ENCODE assay signal across 8 mouse cellular contexts in genomic region chr7:123368778-123369746, GRCm38 (mm10). TPM values are rescaled to one million over a fixed set of nuclear protein-coding genes. Genes with fewer than 3 reads are reported as not detected.
DNase-seq lines count a peak whose midpoint lies in the region; ATAC-seq and TF ChIP-seq lines count a peak whose summit lies in the region.

No protein-coding gene starts in this region.

- H3K9ac ChIP-seq in forebrain, embryonic 11.5 days (ENCODE audit: low read length), result peak overlapping the region; percentile 82
- peak overlapping the region; percentile 88 for H3K9ac ChIP-seq in lung, embryonic 14.5 days

- H3K27me3 ChIP-seq in forebrain, embryonic 11.5 days (ENCODE audit: control insufficient read depth, insufficient read depth, low read length), result no peaks in the 10 kb centered on the region
- H3K27me3 ChIP-seq in lung, embryonic 14.5 days (ENCODE audit: insufficient read depth, low read length), result no peaks in the 10 kb centered on the region

- H3K27ac ChIP-seq in forebrain, embryonic 11.5 days (ENCODE audit: low read depth, low read length), result peak overlapping the region; percentile 81
- peak overlapping the region; percentile 84 for H3K27ac ChIP-seq in lung, embryonic 14.5 days (ENCODE audit: low read depth)

- peak overlapping the region; percentile 63 for H3K4me2 ChIP-seq in forebrain, embryonic 11.5 days (ENCODE audit: low read depth, low read length, severe bottlenecking)
- H3K4me2 ChIP-seq in lung, embryonic 14.5 days, result peak overlapping the region; percentile 87

- H3K36me3 ChIP-seq in forebrain, embryonic 11.5 days (ENCODE audit: control insufficient read depth, insufficient read depth, low read length), result no peaks in the 10 kb centered on the region
- no peaks in the 10 kb centered on the region for H3K36me3 ChIP-seq in lung, embryonic 14.5 days (ENCODE audit: insufficient read depth)

- H3K9me3 ChIP-seq in forebrain, embryonic 11.5 days (ENCODE audit: control insufficient read depth, low read length), result no peaks in the 10 kb centered on the region
- H3K9me3 ChIP-seq in lung, embryonic 14.5 days (ENCODE audit: low read depth, low read length), result no peaks in the 10 kb centered on the region

- TF ChIP-seq CTCF in lung, embryonic 14.5 days (IDR thresholded peaks at IDR 0.05; ENCODE audit: low read depth), result no peak

- WGBS in forebrain, embryonic 11.5 days, result 3% methylated on average over 42 of the region's 51 CpGs
- 2% methylated on average over 46 of the region's 51 CpGs for WGBS in lung, embryonic 14.5 days

- H3K4me3 ChIP-seq in forebrain, embryonic 11.5 days (ENCODE audit: low read depth, low read length), result peak overlapping the region; percentile 78
- peak overlapping the region; percentile 85 for H3K4me3 ChIP-seq in lung, embryonic 14.5 days (ENCODE audit: low read depth, low read length)

- peak; percentile 36 for DNase-seq in ovary, postnatal 14 days (ENCODE audit: low spot score)
- DNase-seq in ovary, postnatal 36 days (ENCODE audit: low spot score), result no peak
- peak; percentile 67 for DNase-seq in ZHBTc4 (ENCODE audit: low read depth, low spot score)
- DNase-seq in forebrain, embryonic 11.5 days (ENCODE audit: low spot score), result no peak
- DNase-seq in induced T-regulatory cell, adult 2 months (ENCODE audit: low read depth), result peak; percentile 62
- peak; percentile 68 for DNase-seq in lung, embryonic 14.5 days
- peak; percentile 55 for DNase-seq in right cerebral cortex, postnatal 4 days
- no peak for DNase-seq in cerebellum, postnatal 25 days

- peaks cover 7% of the 10 kb centered on the region; the same call in 1 of the 2 replicates for H3K4me1 ChIP-seq in forebrain, embryonic 11.5 days (replicated peaks; ENCODE audit: control insufficient read depth, insufficient read depth, low read length)
- peaks cover 6% of the 10 kb centered on the region; the same call in 1 of the 2 replicates for H3K4me1 ChIP-seq in lung, embryonic 14.5 days (ENCODE audit: insufficient read depth)

- peak; percentile 85 for ATAC-seq in forebrain, embryonic 11.5 days (replicated peaks; ENCODE audit: low FRiP score)
- ATAC-seq in lung, embryonic 14.5 days (ENCODE audit: insufficient read depth), result peak; percentile 68

RNA-seq across cellular contexts. Expression of gene Lcmt1, which starts 0.5 kb away (rescaled TPM):
- 60.6 and 63.5 TPM in 2 replicates for polyA plus RNA-seq in forebrain, embryonic 11.5 days (2014; fragmentation: Nextera tagmentation; extraction: Ambion mirVana)
- polyA plus RNA-seq in lung, embryonic 14.5 days (2014; fragmentation: Nextera tagmentation; extraction: Ambion mirVana), result 43.9 and 46.8 TPM in 2 replicates

RNA-seq across cellular contexts. Expression of gene Arhgap17, which starts 0.7 kb away (rescaled TPM):
- 32.4 and 35.6 TPM in 2 replicates for polyA plus RNA-seq in forebrain, embryonic 11.5 days (2014; fragmentation: Nextera tagmentation; extraction: Ambion mirVana)
- 26.1 and 27.1 TPM in 2 replicates for polyA plus RNA-seq in lung, embryonic 14.5 days (2014; fragmentation: Nextera tagmentation; extraction: Ambion mirVana)

Comparison
In these comparisons a context has a peak if more than half of its experiments do, and no peak if none do; other contexts are left out.
1. DNase-seq: peak in ovary, postnatal 14 days (single experiment), ZHBTc4 (single experiment), induced T-regulatory cell, adult 2 months (single experiment), lung, embryonic 14.5 days (single experiment) and right cerebral cortex, postnatal 4 days (single experiment); none in ovary, postnatal 36 days (single experiment), forebrain, embryonic 11.5 days (single experiment) and cerebellum, postnatal 25 days (0 of 2).